Mouse (Mus musculus) lung, embryonic 14.5 days (tissue): ENCODE data around the gene Sptan1. TPM values are rescaled to one million over a fixed set of nuclear protein-coding genes. Genes with fewer than 3 reads are reported as not detected.
A peak's percentile ranks its signal among the peaks of the same experiment; 100 is the strongest.

Source experiments
- ATAC-seq: fragments of 200-750 bp; cut with Nextera tagmentation; 2 replicates; pipeline ENCODE4 v1.8.0; 2017; ENCODE audit warnings: mild to moderate bottlenecking, moderate TSS enrichment, moderate library complexity; ENCODE audit not compliant: insufficient read depth
- DNase-seq: peaks from one replicate; pipeline ENCODE4 v3.0.0-alpha.2; 2015
- H3K27ac ChIP-seq: fragments of 300-500 bp; sonication (generic); 2 replicates; pipeline ENCODE4 v1.5.1; 2014; ENCODE audit warnings: low read depth, mild to moderate bottlenecking, moderate library complexity
- H3K27me3 ChIP-seq: fragments of 300-500 bp; sonication (generic); 2 replicates; pipeline ENCODE4 v1.6.1; 2014; ENCODE audit warnings: low read length, control low read depth; ENCODE audit not compliant: insufficient read depth
- H3K36me3 ChIP-seq: fragments of 300-500 bp; sonication (generic); 2 replicates; pipeline ENCODE4 v1.6.1; 2014; ENCODE audit warnings: control low read depth; ENCODE audit not compliant: insufficient read depth
- H3K4me1 ChIP-seq: fragments of 300-500 bp; sonication (generic); 2 replicates; pipeline ENCODE4 v1.6.1; 2014; ENCODE audit warnings: antibody characterized with exemption, control low read depth; ENCODE audit not compliant: insufficient read depth
- H3K4me2 ChIP-seq: fragments of 300-500 bp; sonication (generic); 2 replicates; pipeline ENCODE4 v1.6.1; 2014; ENCODE audit warnings: mild to moderate bottlenecking
- H3K4me3 ChIP-seq: fragments of 300-500 bp; sonication (generic); 2 replicates; pipeline ENCODE4 v1.5.1; 2014; ENCODE audit warnings: low read depth, low read length
- H3K9ac ChIP-seq: fragments of 300-500 bp; sonication (generic); 2 replicates; pipeline ENCODE4 v1.6.1; 2014
- H3K9me3 ChIP-seq: fragments of 300-500 bp; sonication (generic); 2 replicates; pipeline ENCODE4 v1.6.1; 2016; ENCODE audit warnings: low read depth, low read length, control low read depth
- CTCF ChIP-seq: IDR thresholded peaks from 2 replicates; pipeline ENCODE4 v1.5.1; 2016; ENCODE audit warnings: antibody characterized with exemption, low read depth
- WGBS: fragments of 180-500 bp; shearing (Covaris S2); extraction: QIAGEN DNeasy Blood & Tissue Kit; methylation state at CpG from one replicate; pipeline ENCODE4 v1.1.7; 2014; 5-methylcytosine and 5-hydroxymethylcytosine counted together
- polyA plus RNA-seq: library from polyadenylated mRNA; unstranded; fragments of >200 nt; fragmentation: Nextera tagmentation; extraction: Ambion mirVana; gene quantifications from 2 replicates; pipeline ENCODE4 v1.2.1, GENCODE M21; 2014

Gene Sptan1
- polyA plus RNA-seq, 1 experiment from 2014 or later = 149 TPM

- Histone ChIP-seq H3K4me3 (peak overlapping the region; percentile 94), H3K4me2 (peak overlapping the region; percentile 66), H3K27ac (no peak overlapping the region), H3K4me1 (peaks cover 19% of the 10 kb centered on the region), H3K9ac (peak overlapping the region; percentile 94; the same call in 1 of the 2 replicates), H3K27me3 (no peaks in the 10 kb centered on the region), H3K9me3 (no peaks in the 10 kb centered on the region), H3K36me3 (peaks cover 21% of the 10 kb centered on the region)
- WGBS = 60% methylated on average over 2 of the region's 2 CpGs
- no peak for TF ChIP-seq CTCF
- peak; percentile 25 for DNase-seq
- ATAC-seq = no peak
Measured at GRCm38 (mm10) chr2:29966826-29967225, 1.5 kb downstream of the Sptan1 start.

GRCm38 (mm10) chr2:29967768-29968167 is 2.4 kb downstream of the Sptan1 start:
- TF ChIP-seq CTCF = no peak
- WGBS = 57% methylated on average over 5 of the region's 5 CpGs
- peak overlapping the region; percentile 66 for H3K4me2 ChIP-seq
- H3K36me3 ChIP-seq = peaks cover 21% of the 10 kb centered on the region
- no peaks in the 10 kb centered on the region for H3K27me3 ChIP-seq
- peak overlapping the region; percentile 22; the same call in 1 of the 2 replicates for H3K9ac ChIP-seq
- H3K27ac ChIP-seq = no peak overlapping the region
- peaks cover 27% of the 10 kb centered on the region for H3K4me1 ChIP-seq
- ATAC-seq (no peak), DNase-seq (no peak)
- no peaks in the 10 kb centered on the region for H3K9me3 ChIP-seq
- H3K4me3 ChIP-seq = no peak overlapping the region

GRCm38 (mm10) chr2:29968638-29969037 is 3.3 kb downstream of the Sptan1 start:
- no peak for DNase-seq
- Histone ChIP-seq H3K27me3 (no peaks in the 10 kb centered on the region), H3K9me3 (no peaks in the 10 kb centered on the region), H3K27ac (no peak overlapping the region), H3K4me2 (0 out of 2 replicates have a peak overlapping the region, but pooled peaks have one; percentile 8), H3K4me1 (peaks cover 29% of the 10 kb centered on the region), H3K9ac (no peak overlapping the region), H3K4me3 (no peak overlapping the region), H3K36me3 (peaks cover 21% of the 10 kb centered on the region)
- WGBS = 58% methylated on average over 5 of the region's 5 CpGs
- TF ChIP-seq CTCF = no peak
- no peak for ATAC-seq

- peaks cover 18% of the 10 kb centered on the region for H3K4me1 ChIP-seq
- ATAC-seq = no peak; the same call in 1 of the 2 replicates
- DNase-seq = peak; percentile 86
- TF ChIP-seq CTCF = no peak
- 61% methylated on average over 9 of the region's 9 CpGs for WGBS
- H3K4me3 ChIP-seq = no peak overlapping the region
- peaks cover 32% of the 10 kb centered on the region for H3K36me3 ChIP-seq
- H3K4me2 ChIP-seq = 0 out of 2 replicates have a peak overlapping the region, but pooled peaks have one; percentile 12
- H3K27ac ChIP-seq = peak overlapping the region; percentile 72; the same call in 1 of the 2 replicates
- no peaks in the 10 kb centered on the region for H3K9me3 ChIP-seq
- no peak overlapping the region; the same call in 1 of the 2 replicates for H3K9ac ChIP-seq
- H3K27me3 ChIP-seq = no peaks in the 10 kb centered on the region
Measured at GRCm38 (mm10) chr2:29971838-29972635, 6.7 kb downstream of the Sptan1 start.

GRCm38 (mm10) chr2:29973525-29973924 is 8.2 kb downstream of the Sptan1 start:
- DNase-seq (peak; percentile 69), ATAC-seq (peak; percentile 58; the same call in 1 of the 2 replicates)
- 18% methylated on average over 2 of the region's 2 CpGs for WGBS
- no peak for TF ChIP-seq CTCF
- Histone ChIP-seq H3K4me3 (no peak overlapping the region), H3K36me3 (peaks cover 32% of the 10 kb centered on the region), H3K27me3 (no peaks in the 10 kb centered on the region), H3K9ac (no peak overlapping the region), H3K27ac (no peak overlapping the region), H3K4me1 (peaks cover 14% of the 10 kb centered on the region), H3K4me2 (no peak overlapping the region), H3K9me3 (no peaks in the 10 kb centered on the region)

GRCm38 (mm10) chr2:29977307-29977706 is 11.9 kb downstream of the Sptan1 start:
- Histone ChIP-seq H3K27me3 (no peaks in the 10 kb centered on the region), H3K9ac (no peak overlapping the region), H3K27ac (no peak overlapping the region), H3K9me3 (no peaks in the 10 kb centered on the region), H3K36me3 (peaks cover 52% of the 10 kb centered on the region), H3K4me1 (peaks cover 6% of the 10 kb centered on the region), H3K4me3 (no peak overlapping the region), H3K4me2 (no peak overlapping the region)
- DNase-seq (peak; percentile 86), ATAC-seq (no peak)
- peak; percentile 71 for TF ChIP-seq CTCF

GRCm38 (mm10) chr2:29980661-29981060 is 15.3 kb downstream of the Sptan1 start:
- Histone ChIP-seq H3K4me1 (no peaks in the 10 kb centered on the region), H3K36me3 (peaks cover 84% of the 10 kb centered on the region), H3K4me2 (no peak overlapping the region), H3K9me3 (no peaks in the 10 kb centered on the region), H3K27ac (no peak overlapping the region), H3K27me3 (no peaks in the 10 kb centered on the region), H3K9ac (no peak overlapping the region), H3K4me3 (no peak overlapping the region)
- no peak for TF ChIP-seq CTCF
- ATAC-seq (no peak), DNase-seq (no peak)
- WGBS = 94% methylated on average over 1 of the region's 1 CpGs
